Mouse (Mus musculus): ENCODE results near the gene Car8. TPM values are rescaled to one million over a fixed set of nuclear protein-coding genes. Genes with fewer than 3 reads are reported as not detected.

The Car8 gene
- total and polyA plus RNA-seq, 3 experiments, result 0.31 TPM; not detected in 1

GRCm38 (mm10) chr4:8198033-8198432 is 40.8 kb downstream of the Car8 start (continued):
- TF ChIP-seq MAZ (IDR thresholded peaks at IDR 0.05; ENCODE audit: low read depth, low read length), result 0 out of 2 replicates have a peak, but pooled peaks have one; percentile 52
- TF ChIP-seq MEF2A (IDR thresholded peaks at IDR 0.05; ENCODE audit: extremely low read depth, insufficient replicate concordance, low read depth, low read length, poor library complexity, severe bottlenecking), result no peak
- no peak for TF ChIP-seq UBTF (IDR thresholded peaks at IDR 0.05; ENCODE audit: borderline replicate concordance, insufficient read depth, low read depth, low read length)
- peak; percentile 63; the same call in 1 of the 2 replicates for TF ChIP-seq TCF12 (IDR thresholded peaks at IDR 0.05; ENCODE audit: low read depth, low read length)
- peak; percentile 97 for TF ChIP-seq GATA1 (IDR thresholded peaks at IDR 0.05; ENCODE audit: low read depth, low read length)
- TF ChIP-seq MYC (IDR thresholded peaks at IDR 0.05; ENCODE audit: low read depth, low read length), result peak; percentile 72; the same call in 1 of the 2 replicates
- TF ChIP-seq E2F4 (IDR thresholded peaks at IDR 0.05; ENCODE audit: borderline replicate concordance, low read depth, low read length), result no peak

- Histone ChIP-seq H3K27ac (ENCODE audit: control insufficient read depth, low read depth, low read length) (no peak overlapping the region), H3K4me3 (ENCODE audit: control insufficient read depth in 1 of 2, insufficient read depth in 1 of 2, low read depth in 2 of 2, low read length in 2 of 2) (no peak overlapping the region), H3K27me3 (ENCODE audit: control insufficient read depth in 1 of 2, insufficient read depth in 2 of 2, low read length in 2 of 2) (no peaks in the 10 kb centered on the region), H3K9me3 (replicated peaks; ENCODE audit: insufficient read depth, low read length) (no peaks in the 10 kb centered on the region), H3K4me1 (ENCODE audit: control insufficient read depth in 1 of 2, insufficient read depth in 2 of 2, low read length in 2 of 2) (no peaks in the 10 kb centered on the region), H3K9ac (ENCODE audit: control insufficient read depth, low read depth, low read length, poor library complexity, severe bottlenecking) (no peak overlapping the region), H3K36me3 (ENCODE audit: control insufficient read depth in 1 of 2, insufficient read depth in 2 of 2, low read length in 2 of 2) (no peaks in the 10 kb centered on the region), H3K79me2 (ENCODE audit: control insufficient read depth, insufficient read depth, low read length, poor library complexity) (no peaks in the 10 kb centered on the region)
- TF ChIP-seq GATA1 (IDR thresholded peaks at IDR 0.05; ENCODE audit: low read depth, low read length) (no peak), UBTF (IDR thresholded peaks at IDR 0.05; ENCODE audit: borderline replicate concordance, insufficient read depth, low read depth, low read length) (no peak), E2F4 (IDR thresholded peaks at IDR 0.05; ENCODE audit: borderline replicate concordance, low read depth, low read length) (no peak), NRF1 (IDR thresholded peaks at IDR 0.05; ENCODE audit: insufficient read depth, low read depth, low read length, poor library complexity, severe bottlenecking) (no peak), POLR2AphosphoS2 (IDR thresholded peaks at IDR 0.05; ENCODE audit: low read length) (no peak), TBP (IDR thresholded peaks at IDR 0.05; ENCODE audit: low read depth, low read length) (no peak), RCOR1 (IDR thresholded peaks at IDR 0.05; ENCODE audit: low read depth, low read length) (no peak), KAT2A (conservative IDR thresholded peaks at IDR 0.05; ENCODE audit: low read depth, low read length) (no peak), MAZ (IDR thresholded peaks at IDR 0.05; ENCODE audit: low read depth, low read length) (no peak), SMC3 (IDR thresholded peaks at IDR 0.05; ENCODE audit: low read depth, low read length) (peak; percentile 62), ZKSCAN1 (IDR thresholded peaks at IDR 0.05; ENCODE audit: low read depth, low read length) (no peak), TCF12 (IDR thresholded peaks at IDR 0.05; ENCODE audit: low read depth, low read length) (no peak), USF2 (IDR thresholded peaks at IDR 0.05; ENCODE audit: borderline replicate concordance in 1 of 2, insufficient read depth in 1 of 2, low read depth in 1 of 2, low read length in 2 of 2) (no peak), RAD21 (IDR thresholded peaks at IDR 0.05; ENCODE audit: low read depth, low read length) (peak; percentile 63), ZC3H11A (IDR thresholded peaks at IDR 0.05; ENCODE audit: low read depth, low read length) (peak; percentile 48), CTCF (IDR thresholded peaks at IDR 0.05 in 2 of 3, conservative IDR thresholded peaks at IDR 0.05 in 1 of 3; ENCODE audit: control insufficient read depth in 1 of 3, insufficient read depth in 1 of 3, low read depth in 2 of 3, low read length in 3 of 3, poor library complexity in 1 of 3, severe bottlenecking in 1 of 3) (peak; percentile 18 to 59 (median 35); a peak in 3 of 6 replicates), MAFK (IDR thresholded peaks at IDR 0.05; ENCODE audit: borderline replicate concordance, low read depth, low read length) (no peak), USF1 (IDR thresholded peaks at IDR 0.05; ENCODE audit: low read depth, low read length) (no peak), TAL1 (IDR thresholded peaks at IDR 0.05; ENCODE audit: low read length) (no peak), JUND (IDR thresholded peaks at IDR 0.05; ENCODE audit: low read depth, low read length) (no peak), POLR2A (IDR thresholded peaks at IDR 0.05; ENCODE audit: control insufficient read depth in 1 of 2, insufficient read depth in 1 of 2, low read depth in 1 of 2, low read length in 2 of 2, poor library complexity in 1 of 2) (no peak), MAX (IDR thresholded peaks at IDR 0.05; ENCODE audit: low read length) (no peak), GABPA (IDR thresholded peaks at IDR 0.05; ENCODE audit: low read depth, low read length) (no peak), MEF2A (IDR thresholded peaks at IDR 0.05; ENCODE audit: extremely low read depth, insufficient replicate concordance, low read depth, low read length, poor library complexity, severe bottlenecking) (no peak)
- DNase-seq (ENCODE audit: low read depth, low spot score), result peak; percentile 52
These were observed 48.4 kb downstream of the Car8 start for GRCm38 (mm10) chr4:8190441-8190840.

Measured in MEL (cell line).